Mouse (Mus musculus): ENCODE measurements around the gene Prph. TPM values are rescaled to one million over a fixed set of nuclear protein-coding genes. Genes with fewer than 3 reads are reported as not detected.
A peak's percentile ranks its signal among the peaks of the same experiment; 100 is the strongest.

The Prph gene
- total RNA-seq (2014; fragmentation: Nextera tagmentation), result not detected in 2 replicates
- total RNA-seq (2017), result not detected in 2 replicates

DNA sequence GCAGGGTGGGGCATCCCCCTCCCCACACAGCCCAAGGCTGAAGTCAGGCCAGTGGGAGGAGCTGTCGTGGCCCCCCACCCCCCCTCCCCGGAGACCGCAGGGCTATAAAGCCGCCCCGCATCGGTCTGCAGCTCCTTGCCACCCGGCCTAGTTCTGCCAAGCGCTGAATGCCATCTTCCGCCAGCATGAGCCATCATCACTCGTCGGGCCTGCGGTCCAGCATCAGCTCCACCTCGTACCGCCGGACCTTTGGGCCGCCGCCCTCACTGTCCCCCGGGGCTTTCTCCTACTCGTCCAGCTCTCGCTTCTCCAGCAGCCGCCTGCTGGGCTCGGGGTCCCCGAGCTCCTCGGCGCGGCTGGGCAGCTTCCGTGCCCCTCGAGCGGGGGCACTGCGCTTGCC lies at the start of gene Prph:
TSS of gene Prph (plus strand) at position 135 of the 400 bp plus-strand sequence.
- ATAC-seq (replicated peaks; ENCODE audit: poor library complexity, severe bottlenecking), result no peak

DNA sequence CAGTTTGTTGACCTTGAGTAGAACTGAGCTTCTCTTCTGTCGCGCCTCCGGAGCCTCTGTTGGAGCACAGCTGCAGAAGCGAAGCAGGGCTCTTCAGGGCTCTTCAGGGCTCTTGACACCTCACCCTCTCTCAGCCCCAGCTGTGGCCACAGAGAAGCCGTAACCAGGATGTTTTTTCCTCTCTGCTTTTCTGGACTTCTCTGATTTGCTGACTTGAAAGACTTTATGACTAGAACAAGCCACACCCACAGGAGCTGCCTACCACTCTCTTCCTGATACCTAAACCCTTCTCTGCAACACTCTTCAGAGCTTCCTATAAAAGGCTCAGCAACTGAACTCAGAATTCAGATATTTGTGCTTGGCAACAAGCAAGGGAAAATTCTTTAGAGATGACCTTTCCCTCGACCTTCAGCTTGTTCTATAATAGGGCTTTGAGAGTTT lies 46.2 kb upstream of the Prph start:
- peak; percentile 70 for ATAC-seq (replicated peaks; ENCODE audit: poor library complexity, severe bottlenecking)

DNA sequence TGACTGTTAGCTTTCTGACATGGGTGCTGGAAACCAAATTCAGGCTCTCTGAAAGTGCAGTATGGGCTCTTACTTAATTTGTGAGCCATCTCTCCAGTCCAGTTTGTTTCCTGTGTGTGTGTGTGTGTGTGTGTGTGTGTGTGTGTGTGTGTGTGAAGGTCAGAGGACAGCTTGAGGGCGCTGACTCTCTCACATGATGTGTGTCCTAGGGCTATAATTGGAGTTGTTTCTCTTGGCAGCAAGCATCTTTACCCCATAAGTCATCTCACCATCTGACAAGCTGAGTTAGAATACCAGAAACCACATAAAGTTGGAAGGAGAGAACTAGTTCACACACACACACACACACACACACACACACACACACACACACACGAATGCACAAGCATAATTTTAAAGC lies 44.1 kb upstream of the Prph start:
- no peak for ATAC-seq (replicated peaks; ENCODE audit: poor library complexity, severe bottlenecking)

DNA sequence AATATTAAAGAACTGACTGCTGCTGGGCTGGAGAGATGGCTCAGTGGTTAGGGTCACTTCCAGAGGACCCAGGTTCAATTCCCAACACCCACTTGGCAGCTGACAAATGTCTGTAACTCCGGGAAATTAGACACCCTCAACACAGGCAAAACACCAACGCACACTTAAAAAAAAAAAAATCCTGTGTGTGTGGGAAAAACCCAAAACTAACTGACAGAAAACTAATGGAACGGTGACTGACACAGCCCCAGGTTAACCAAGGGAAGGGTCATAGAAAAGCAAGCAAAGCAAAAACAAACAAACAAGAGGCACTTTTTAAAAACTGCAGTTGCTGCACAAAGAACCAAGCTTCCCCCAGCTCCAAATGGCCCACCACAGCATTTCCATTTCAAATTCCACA lies 43.0 kb upstream of the Prph start:
- no peak for ATAC-seq (replicated peaks; ENCODE audit: poor library complexity, severe bottlenecking)

DNA sequence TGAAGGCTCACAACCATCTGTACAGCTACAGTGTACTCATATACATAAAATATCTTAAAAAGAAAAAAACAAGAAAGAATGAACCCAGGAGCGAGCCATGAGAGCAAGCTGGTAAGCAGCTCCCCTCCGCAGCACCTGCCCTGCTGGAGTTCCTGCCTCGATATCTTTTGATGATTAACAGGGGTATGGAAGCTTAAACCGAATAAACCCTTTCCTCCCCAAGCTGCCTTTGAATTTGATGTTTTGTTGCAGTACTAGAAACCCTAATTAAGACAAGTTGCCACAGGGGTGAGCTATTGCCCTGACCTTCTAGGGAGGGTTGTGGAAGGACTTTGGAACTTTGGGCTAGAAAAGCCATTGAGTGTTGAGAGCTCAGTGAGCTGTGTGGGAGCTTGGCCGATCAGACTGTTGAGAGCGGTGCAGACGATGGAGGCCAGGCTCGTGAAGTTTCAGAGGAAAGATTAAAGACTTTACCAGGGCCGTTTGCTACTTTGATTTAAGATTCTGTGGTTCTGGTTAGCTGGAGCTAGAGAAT lies 40.4 kb upstream of the Prph start:
- ATAC-seq (replicated peaks; ENCODE audit: poor library complexity, severe bottlenecking), result no peak

DNA sequence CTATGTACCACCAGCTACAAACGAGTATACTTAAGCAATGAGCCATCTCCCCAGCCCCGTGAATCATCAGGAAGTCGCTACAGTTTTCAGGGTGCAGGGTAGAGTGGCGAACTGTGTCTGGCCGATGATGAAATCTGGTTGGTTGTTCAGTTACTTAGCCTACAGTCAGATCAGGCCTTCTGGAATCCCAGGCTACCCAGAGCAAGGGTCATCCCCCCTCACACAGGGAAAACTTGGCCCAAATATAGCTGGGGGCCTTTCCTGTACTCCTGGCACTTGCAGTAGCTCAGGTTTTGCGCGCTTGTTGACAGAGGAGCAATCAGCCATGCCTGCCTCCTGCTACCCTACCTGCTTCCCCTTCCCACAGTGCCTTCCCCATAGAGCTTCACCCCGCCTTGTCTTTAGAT lies 37.6 kb upstream of the Prph start:
- peak; percentile 77 for ATAC-seq (replicated peaks; ENCODE audit: poor library complexity, severe bottlenecking)

DNA sequence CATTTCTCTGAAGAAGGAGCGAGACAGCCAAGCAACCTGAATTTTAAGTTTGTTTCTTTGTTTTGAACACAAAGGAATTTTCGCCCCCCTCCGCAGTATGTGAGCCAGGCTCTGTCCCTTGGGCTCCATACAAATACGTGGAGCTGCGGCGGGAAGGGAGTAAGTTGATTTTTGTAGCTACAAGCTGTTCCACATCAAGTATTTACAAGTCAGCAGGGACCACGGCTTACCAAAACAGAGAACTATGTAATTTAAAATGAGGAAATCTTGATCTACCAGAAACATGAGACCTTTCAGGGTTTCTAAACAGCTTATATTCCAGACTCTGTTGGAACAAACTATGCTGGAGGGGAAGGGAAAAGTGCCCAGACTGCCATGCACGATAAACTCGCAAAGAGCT lies 37.0 kb upstream of the Prph start:
- ATAC-seq (replicated peaks; ENCODE audit: poor library complexity, severe bottlenecking), result no peak

DNA sequence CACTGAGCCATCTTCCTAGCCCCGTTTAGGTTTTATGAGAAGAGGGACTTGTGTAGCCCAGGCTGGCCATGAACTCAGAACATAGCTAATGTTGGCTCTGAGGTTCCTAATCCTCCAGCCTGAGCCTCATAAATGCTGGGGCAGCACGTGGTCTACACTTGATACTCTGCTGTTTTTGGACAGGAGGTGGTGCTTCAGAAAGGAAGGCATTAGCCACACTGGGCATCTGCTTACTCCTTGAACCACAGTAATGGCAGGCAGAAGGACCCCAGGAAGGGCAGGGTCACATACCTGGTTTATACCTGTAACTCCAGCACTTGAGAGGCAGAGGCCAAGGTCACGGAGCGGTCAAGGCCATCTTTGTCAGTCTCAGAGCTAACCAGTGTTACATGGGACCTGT lies 36.3 kb upstream of the Prph start:
- no peak for ATAC-seq (replicated peaks; ENCODE audit: poor library complexity, severe bottlenecking)

DNA sequence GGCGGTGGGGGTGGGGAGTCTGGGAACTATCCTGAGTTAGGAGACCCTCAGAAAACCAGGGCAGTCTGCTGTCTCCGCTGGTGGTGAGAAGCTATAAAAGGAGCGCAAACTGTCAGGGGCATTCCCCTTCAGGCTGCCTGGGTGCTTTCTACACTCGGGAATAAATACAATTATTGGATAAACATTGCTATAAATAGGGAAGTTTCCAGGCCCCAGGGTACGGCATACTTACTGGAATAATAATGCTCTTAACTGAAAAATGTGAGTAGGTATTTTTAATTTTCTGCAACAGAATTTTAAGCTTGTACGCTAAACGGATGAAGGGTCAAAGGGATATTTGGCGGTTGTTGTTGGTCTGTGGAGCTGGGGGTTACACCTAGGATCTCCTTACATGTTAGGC lies 35.5 kb upstream of the Prph start:
- no peak for ATAC-seq (replicated peaks; ENCODE audit: poor library complexity, severe bottlenecking)

DNA sequence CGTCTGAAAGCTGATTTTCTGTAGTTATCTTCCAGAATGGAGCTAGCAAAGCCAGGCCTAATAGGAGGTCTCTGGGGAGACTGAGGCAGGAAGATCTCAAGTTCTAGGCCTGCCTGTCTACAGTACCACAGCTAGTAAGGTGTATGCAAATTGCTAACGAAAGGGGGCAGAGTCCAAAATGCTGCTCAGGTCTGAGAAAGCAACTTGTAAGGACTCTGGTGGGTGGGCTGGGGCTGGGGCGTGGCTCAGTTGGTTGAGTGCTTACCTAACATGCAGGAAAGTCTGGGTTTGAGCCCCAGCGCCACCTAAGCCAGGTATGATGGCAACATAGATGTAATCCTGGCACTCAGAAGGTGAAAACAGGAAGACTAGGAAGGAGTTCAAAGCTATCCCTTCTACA lies 34.8 kb upstream of the Prph start:
- ATAC-seq (replicated peaks; ENCODE audit: poor library complexity, severe bottlenecking), result no peak

DNA sequence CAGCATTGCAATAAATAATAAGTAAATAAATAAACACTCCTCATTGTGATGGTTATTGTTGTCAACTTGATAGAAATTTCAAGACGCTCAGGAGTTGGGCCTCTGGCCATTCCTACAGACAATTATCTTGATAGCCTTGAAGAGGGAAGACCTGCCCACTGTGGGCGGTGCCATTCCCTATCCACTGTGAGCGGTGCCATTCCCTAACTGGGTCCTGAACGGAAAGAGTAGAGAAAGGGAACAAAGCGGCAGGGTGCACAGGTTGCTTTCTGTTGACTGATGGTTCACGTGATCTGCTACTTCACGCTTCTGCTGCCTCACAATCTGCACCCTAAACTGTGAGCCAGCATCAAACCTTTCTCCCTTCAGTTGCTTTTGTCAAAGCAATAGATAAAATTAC lies 33.7 kb upstream of the Prph start:
- no peak for ATAC-seq (replicated peaks; ENCODE audit: poor library complexity, severe bottlenecking)

DNA sequence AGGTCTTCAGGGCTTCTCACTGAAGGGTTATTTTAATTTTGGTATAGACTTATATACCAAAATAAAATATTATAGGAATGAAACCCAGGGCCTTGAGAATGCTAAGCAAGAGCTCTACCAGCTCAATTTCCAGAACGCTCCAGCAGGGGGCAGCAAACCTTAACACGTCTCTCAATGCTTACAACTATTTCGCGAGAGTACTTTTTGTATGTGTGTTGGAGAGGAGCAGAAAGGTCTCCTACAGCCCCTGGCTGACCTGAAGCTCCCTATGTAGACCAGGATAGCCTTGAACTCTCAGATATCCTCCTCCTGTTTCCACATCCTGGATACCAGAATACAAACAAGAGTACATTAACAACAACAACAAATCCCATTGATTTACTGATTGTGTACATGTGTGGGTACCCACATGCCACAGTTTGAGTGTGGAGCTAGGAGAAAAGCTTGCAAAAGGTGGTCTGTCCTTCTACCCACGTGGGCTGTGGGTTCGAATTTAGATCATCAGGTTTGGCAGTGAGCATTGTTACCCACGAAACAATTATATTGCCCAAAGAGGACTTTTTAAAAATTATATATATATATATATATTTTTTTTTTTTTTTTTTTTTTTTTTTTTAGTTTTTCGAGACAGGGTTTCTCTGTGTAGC lies 30.2 kb upstream of the Prph start:
- peak; percentile 33; the same call in 1 of the 2 replicates for ATAC-seq (replicated peaks; ENCODE audit: poor library complexity, severe bottlenecking)

DNA sequence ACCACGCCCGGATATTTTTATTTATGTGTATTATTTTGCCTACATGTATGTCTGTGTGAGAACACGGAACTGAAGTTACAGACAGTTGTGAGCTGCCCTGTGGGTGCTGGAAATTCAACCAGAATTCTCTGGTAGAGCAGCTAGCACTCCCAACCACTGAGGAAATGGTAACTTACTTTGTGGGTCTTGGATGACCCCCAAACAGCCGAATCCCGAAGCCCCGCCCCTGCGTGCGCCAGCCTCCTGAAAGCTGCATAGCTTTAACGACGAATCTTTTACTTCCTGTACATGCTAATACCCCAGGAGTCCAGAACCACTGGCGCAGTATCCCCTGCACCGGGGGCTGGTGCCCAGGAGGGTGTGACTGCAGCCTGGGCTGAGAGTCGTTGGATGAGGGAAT lies 29.6 kb upstream of the Prph start:
- no peak for ATAC-seq (replicated peaks; ENCODE audit: poor library complexity, severe bottlenecking)

DNA sequence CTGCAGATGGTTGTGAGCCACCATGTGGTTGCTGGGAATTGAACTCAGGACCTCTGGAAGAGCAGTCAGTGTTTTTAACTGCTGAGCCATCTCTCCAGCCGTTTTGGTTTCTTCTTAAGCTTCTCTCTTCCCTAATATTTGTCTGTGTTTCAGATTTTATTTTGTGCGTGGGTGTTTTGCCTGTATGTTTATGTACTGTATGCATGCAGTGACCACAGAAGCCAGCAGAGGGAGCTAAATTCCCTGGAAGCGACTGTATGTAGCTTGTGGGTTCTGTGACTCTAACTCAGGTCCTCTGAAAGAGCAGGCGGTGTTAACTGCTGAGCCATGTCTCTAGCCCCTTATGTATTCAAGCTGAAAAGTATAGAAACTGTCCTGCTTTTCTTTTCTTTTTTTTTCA lies 28.7 kb upstream of the Prph start:
- no peak for ATAC-seq (replicated peaks; ENCODE audit: poor library complexity, severe bottlenecking)

DNA sequence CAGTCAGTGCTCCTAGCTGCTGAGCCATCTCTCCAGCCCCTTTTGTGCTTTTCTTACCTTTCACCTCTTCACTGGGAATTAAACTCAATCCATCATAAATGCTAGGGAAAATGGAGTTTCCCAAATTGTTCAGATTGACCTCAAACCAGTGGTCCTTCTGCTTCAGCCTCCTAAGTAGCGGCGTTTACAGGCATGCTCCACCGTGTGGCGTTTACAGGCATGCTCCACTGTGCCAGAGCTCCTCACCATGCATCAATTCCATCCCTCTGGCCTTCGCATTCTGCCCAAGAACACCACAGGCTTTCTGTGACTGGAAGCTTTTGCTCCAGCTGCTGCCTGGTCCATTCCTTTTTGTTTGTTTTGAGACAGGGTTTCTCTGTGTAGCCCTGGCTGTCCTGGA lies 27.9 kb upstream of the Prph start:
- no peak for ATAC-seq (replicated peaks; ENCODE audit: poor library complexity, severe bottlenecking)

DNA sequence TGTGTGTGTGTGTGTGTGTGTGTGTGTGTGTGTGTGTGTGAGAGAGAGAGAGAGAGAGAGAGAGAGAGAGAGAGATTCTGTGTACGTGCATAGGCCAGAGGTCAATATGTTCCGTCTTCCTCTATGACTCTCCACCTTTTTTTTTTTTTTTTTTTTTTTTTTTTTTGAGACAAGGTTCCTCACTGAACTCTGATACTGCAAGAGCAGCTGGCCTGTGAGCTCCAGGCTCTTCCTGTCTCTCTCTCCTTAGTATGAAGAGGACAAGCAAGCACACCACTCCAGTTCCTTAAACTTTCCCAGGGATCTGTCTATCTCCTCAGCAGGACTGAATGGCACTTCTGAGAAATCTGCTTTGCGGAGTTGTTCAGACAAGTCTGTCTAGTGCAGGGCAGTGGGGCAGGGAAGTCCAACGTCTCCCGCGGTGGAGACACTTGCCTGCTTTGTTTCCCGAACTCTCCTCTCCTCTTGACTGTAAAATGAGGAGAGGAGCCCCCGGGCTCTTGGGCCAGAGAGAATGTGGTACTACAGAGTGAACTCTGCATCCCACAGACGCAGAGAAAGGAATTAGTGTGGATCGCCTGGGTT lies 26.0 kb upstream of the Prph start:
- ATAC-seq (replicated peaks; ENCODE audit: poor library complexity, severe bottlenecking), result no peak

DNA sequence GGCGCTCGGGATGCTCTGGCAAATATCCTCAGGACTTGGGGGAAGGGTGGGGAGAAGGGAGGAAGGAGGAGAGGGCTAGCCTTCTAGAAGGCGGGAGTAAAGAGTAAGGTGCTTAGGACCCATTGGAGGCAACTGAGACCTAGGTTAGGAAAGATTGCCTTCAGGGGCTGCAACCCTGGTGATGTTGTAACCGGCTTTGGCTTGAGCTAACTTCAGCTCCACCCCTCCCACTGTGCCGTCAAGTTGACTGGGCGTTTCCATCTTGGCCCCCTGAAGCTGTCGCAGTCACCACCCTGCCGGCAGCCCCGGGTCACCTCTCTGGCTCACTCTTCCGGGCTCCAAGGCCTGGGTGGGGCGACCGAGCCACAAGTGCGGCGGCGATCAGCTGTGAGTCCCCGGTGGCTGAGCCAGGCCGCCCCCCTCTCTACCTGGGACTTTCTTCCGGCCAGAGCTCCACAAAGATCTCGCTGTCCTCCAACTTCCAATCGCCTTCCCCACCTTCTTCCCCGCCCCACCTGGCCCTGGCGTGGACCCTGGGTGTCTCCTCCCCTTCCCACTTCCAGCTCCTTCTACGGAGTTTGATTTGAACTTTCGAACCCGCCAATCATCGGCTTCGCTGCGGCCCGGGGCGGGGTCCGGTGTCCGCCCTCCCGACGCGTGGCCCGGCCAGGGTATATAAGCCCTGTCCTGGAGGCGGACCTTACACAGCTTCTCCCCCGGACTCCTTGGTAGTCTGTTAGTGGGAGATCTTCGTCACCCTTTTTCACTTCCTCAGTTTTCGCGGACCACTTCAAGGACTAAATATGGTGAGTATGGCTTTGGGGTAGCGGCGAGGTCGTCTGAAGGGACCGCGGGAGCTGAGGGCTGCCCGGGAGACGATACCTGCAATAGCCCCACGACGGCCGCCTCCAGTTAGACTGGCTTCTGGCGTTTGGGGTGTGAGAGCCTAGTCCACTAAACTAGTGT lies 25.1 kb upstream of the Prph start, which contains the start of gene Tuba1c:
TSS of gene Tuba1c (plus strand) at position 273 of the 966 bp plus-strand sequence.
- ATAC-seq (replicated peaks; ENCODE audit: poor library complexity, severe bottlenecking), result peak; percentile 64

DNA sequence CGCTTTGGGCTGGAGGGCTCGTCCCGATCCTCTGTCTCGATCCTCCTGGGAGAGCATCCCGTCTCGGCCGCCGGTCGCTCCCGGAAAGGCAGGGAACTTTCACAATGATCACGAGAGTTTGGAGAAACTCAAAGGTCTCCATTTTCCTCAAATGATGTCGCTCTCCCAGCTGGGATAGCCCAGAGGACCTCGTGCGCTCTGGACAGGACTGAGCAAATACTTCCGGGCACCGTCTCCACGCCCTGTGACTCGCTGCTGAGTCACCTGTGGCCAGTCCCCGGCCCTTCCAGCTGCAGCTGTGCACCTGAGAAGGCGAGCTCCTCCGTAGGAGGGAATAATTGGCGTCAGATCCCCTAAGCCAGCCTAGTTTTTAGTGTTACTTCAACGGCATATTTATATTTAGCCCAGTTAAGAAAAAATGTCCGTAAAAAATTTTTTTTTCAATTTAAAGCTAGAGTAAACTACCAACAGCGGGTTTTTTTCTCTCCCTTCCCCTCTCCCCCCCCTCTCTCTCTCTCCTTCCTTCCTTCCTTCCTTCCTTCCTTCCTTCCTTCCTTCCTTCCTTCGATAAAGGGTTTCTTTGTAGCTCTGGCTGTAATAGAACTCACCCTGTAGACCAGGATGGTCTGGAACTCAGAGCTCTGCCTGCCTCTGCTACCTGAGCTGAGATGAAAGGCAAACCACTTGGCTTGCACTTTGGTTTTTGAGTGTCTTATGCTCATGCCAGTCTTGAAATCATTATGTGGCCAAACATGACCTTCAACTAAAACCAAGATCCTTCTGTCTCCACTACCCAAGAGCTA lies 24.2 kb upstream of the Prph start:
- peak; percentile 29 for ATAC-seq (replicated peaks; ENCODE audit: poor library complexity, severe bottlenecking)

DNA sequence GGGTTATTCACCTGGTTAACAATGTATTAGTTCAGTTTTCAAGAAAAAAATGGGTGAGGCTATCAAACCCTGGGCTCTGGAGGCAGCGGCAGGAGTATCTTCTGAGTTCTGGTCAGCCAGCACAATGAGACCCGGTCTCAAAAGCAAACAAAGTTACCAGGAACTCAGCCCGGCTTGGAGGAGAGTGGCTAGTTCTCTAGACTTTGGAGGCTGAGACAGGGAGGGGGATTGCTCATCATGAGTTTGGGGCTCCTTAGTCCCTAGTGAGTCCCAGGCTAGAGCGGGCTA lies 23.6 kb upstream of the Prph start:
- ATAC-seq (replicated peaks; ENCODE audit: poor library complexity, severe bottlenecking), result no peak

DNA sequence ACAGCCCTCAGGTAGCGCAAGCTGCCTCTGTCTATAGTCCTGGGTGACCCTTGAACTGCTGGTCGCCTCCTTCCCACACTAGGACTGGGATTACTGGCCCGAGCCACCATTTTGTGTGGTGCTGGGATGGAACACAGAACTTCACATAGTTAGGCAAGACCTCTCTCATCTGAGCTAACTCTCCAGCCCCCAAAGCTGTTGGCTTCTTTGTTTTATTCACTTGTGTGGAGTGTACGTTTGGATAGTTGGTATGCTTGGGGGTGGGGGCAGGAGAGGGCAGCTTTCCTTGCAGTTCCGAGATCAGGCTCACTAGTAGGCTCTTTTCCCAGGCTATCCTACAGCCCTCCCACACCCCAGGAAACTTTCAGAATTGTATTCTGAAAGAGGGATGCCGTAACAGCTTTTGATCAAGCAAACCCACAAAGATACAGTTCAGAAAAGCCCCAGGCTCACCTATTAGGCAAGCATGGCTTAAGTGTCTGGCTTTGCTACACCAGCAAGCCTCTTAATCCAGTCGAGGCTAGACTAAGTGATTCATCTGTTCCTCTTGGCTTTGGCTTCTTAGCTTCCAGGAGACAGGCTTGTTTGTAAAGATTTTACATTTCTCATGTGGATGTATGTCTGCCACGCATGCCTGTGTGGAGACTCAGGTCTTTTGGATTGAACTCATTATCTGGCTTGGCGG lies 22.8 kb upstream of the Prph start:
- ATAC-seq (replicated peaks; ENCODE audit: poor library complexity, severe bottlenecking), result no peak

All from granulocyte monocyte progenitor cell, adult 5-6 weeks (primary cell).